Mouse (Mus musculus) left cerebral cortex, postnatal 4 days (tissue): ENCODE results near the gene Ndufb4. TPM values are rescaled to one million over a fixed set of nuclear protein-coding genes. Genes with fewer than 3 reads are reported as not detected.

ENCODE experiments used
- total RNA-seq, 2 experiments: library from RNA; stranded (reverse); gene quantifications; 2 replicates each; pipeline ENCODE4 v1.2.3; 2021

Gene Ndufb4
- total RNA-seq, 2 experiments from 2014 or later = 64.8 to 76.0 TPM

Other genes with a start within 250 kb of the Ndufb4 start
- 10 to 100 TPM; 24.8 to 26.8 TPM for gene Gtf2e1, start 114.7 kb downstream of the Ndufb4 start, total RNA-seq
- gene Rabl3, start 114.6 kb downstream of the Ndufb4 start, total RNA-seq = 1 to 10 TPM; 7.9 to 9.3 TPM
- not detected for gene Hgd, start 74.3 kb downstream of the Ndufb4 start, total RNA-seq
- 10 to 100 TPM; 66.2 to 75.2 TPM for gene Fstl1, start 122.4 kb upstream of the Ndufb4 start, total RNA-seq
- gene Gm36028, start 206.7 kb upstream of the Ndufb4 start, total RNA-seq = not detected
- gene Lrrc58, start 213.9 kb upstream of the Ndufb4 start, total RNA-seq = 10 to 100 TPM; 94.4 to 98.1 TPM